Mouse (Mus musculus) intestine, embryonic 14.5 days (tissue): ENCODE measurements around the gene Smco4. TPM values are rescaled to one million over a fixed set of nuclear protein-coding genes. Genes with fewer than 3 reads are reported as not detected.
"Not testable (repeated sequence)": the region's sequence is repeated elsewhere in the genome, so short reads cannot be mapped to it uniquely, and the experiment has no call there.

ENCODE experiments used
- ATAC-seq: fragments of 200-750 bp; cut with Nextera tagmentation; replicated peaks from 2 replicates; pipeline ENCODE4 v1.8.0; 2017; ENCODE audit warnings: low read depth, moderate number of reproducible peaks, moderate TSS enrichment, moderate library complexity; ENCODE audit not compliant: low FRiP score, low TSS enrichment
- DNase-seq: peaks from one replicate; pipeline ENCODE4 v3.0.0-alpha.2; 2018; ENCODE audit warnings: low spot score
- H3K27ac ChIP-seq: fragments of 300-500 bp; sonication (generic); 2 replicates; pipeline ENCODE4 v1.5.1; 2014; ENCODE audit warnings: low read depth, mild to moderate bottlenecking, control low read depth
- H3K27me3 ChIP-seq: fragments of 300-500 bp; sonication (generic); replicated peaks from 2 replicates; pipeline ENCODE4 v1.6.1; 2014; ENCODE audit warnings: low read length, control low read depth; ENCODE audit not compliant: control insufficient read depth, insufficient read depth
- H3K36me3 ChIP-seq: fragments of 300-500 bp; sonication (generic); 2 replicates; pipeline ENCODE4 v1.6.1; 2014; ENCODE audit warnings: low read length, control low read depth; ENCODE audit not compliant: control insufficient read depth, insufficient read depth
- H3K4me1 ChIP-seq: fragments of 300-500 bp; sonication (generic); replicated peaks from 2 replicates; pipeline ENCODE4 v1.6.1; 2014; ENCODE audit warnings: low read length, control low read depth, mixed read lengths; ENCODE audit not compliant: control insufficient read depth, insufficient read depth
- H3K4me2 ChIP-seq: fragments of 300-500 bp; sonication (generic); 2 replicates; pipeline ENCODE4 v1.6.1; 2014; ENCODE audit warnings: low read length
- H3K4me3 ChIP-seq: fragments of 300-500 bp; sonication (generic); 2 replicates; pipeline ENCODE4 v1.5.1; 2014; ENCODE audit warnings: low read depth, low read length, control low read depth, mixed read lengths
- H3K9ac ChIP-seq: fragments of 300-500 bp; sonication (generic); 2 replicates; pipeline ENCODE4 v1.6.1; 2014; ENCODE audit warnings: mild to moderate bottlenecking, low read length
- H3K9me3 ChIP-seq: fragments of 300-500 bp; sonication (generic); 2 replicates; pipeline ENCODE4 v1.6.1; 2016; ENCODE audit warnings: low read length, control low read depth; ENCODE audit not compliant: control insufficient read depth
- WGBS: fragments of 180-500 bp; shearing (Covaris S2); extraction: QIAGEN DNeasy Blood & Tissue Kit; methylation state at CpG from one replicate; pipeline ENCODE4 v1.1.7; 2014; 5-methylcytosine and 5-hydroxymethylcytosine counted together
- polyA plus RNA-seq: library from polyadenylated mRNA; unstranded; fragments of >200 nt; fragmentation: Nextera tagmentation; extraction: Ambion mirVana; gene quantifications from 2 replicates; pipeline ENCODE4 v1.2.1, GENCODE M21; 2014

Smco4 gene
- polyA plus RNA-seq, 1 experiment from 2014 or later = 7.3 TPM

DNA sequence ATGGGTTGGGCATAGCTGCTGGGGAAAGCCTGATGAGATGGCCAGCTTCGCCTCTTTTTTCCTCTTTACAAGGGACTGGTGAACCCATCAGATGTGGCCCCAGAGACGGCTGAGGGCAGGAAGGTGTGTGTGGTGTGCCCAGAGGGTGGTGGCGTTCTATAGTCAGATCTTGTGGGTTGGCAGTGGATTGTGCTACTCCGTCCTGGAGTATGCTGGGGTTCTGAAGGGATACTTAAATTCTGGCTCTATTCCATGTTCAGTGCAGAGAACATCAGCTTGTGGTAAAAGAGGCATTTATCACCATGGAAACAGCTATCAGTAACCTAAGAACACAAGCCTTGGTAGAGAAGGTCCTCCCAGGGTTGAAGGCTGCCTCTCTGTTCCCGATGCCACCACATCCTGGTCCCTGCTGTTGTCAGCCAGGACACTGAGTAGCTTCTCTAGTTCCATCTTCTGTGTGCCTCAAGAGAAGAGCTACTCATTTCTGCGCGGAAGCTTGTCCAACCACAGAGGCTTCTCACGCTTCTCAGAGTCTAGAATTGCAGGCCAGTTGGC lies 45.8 kb downstream of the Smco4 start:
- no peak for ATAC-seq
- 0 out of 2 replicates have a peak, but pooled peaks cover 4% of the 10 kb centered on the region for H3K36me3 ChIP-seq
- H3K27ac ChIP-seq = no peak overlapping the region

DNA sequence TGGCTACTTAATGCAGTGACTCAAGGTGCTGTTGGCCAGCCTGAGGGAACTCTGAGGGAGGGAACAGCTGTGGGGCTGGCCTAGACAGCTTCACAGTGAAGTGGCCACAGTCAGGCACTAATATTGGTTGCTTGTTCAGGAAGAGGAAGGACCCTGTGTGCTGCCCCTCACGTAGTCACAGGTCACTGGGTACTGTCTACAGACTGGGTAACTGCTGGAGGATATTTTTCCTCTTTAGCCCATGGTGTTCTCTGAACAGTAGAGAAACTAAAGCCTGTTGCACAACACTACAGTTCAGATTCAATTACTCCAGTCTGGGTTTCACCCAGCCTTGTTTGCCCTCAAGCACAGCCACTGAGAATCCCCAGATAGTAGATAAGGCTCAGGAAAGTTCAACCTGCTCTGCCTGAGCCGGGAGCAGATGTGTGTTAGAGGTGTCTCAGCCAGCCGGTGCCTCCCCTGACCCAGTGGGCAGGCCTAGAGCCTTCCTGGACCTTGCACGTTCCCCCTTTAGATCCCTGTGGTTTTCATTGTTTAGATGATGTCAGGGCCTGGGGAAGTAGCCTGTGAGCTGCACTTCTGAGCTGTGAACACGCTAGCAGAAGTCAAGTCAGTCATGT lies 48.6 kb downstream of the Smco4 start:
- ATAC-seq (0 out of 2 replicates have a peak, but pooled peaks have one; percentile 34), DNase-seq (no peak)
- Histone ChIP-seq H3K4me1 (no peaks in the 10 kb centered on the region), H3K9ac (no peak overlapping the region), H3K4me3 (no peak overlapping the region), H3K36me3 (0 out of 2 replicates have a peak, but pooled peaks cover 4% of the 10 kb centered on the region), H3K27me3 (no peaks in the 10 kb centered on the region), H3K4me2 (no peak overlapping the region), H3K27ac (0 out of 2 replicates have a peak overlapping the region, but pooled peaks have one; percentile 7), H3K9me3 (no peaks in the 10 kb centered on the region)
- WGBS = 42% methylated on average over 5 of the region's 5 CpGs

More for the DNA sequence above, 45.8 kb downstream of the Smco4 start:
- Histone ChIP-seq H3K4me2 (no peak overlapping the region), H3K27me3 (no peaks in the 10 kb centered on the region), H3K4me1 (peaks cover 10% of the 10 kb centered on the region; the same call in 1 of the 2 replicates), H3K9me3 (no peaks in the 10 kb centered on the region), H3K4me3 (no peak overlapping the region), H3K9ac (no peak overlapping the region)
- WGBS = 88% methylated on average over 8 of the region's 8 CpGs
- DNase-seq = no peak

DNA sequence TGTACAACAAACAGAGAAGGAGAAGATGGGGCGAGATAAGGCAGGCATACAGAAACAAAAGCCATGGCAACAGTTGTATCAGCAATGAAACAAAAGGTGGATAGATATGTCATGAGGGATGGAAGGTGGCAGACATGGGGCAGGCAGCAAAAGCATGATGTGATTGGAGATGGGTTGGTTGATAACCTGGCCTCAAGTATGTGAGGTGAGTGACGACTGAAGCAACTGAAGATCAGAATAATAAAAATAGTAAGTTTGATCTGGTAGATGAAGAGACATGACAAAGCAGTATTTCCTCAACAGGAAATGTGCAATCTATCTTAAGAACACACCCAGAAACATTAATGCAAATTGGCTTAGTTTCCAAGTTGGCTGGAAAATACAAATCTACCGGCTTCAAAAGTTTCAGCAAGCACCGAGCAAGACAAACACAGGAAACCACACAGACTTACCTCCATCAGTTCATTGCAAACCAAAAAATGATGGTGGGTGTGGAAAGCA lies 57.3 kb downstream of the Smco4 start:
- no peak for DNase-seq
- Histone ChIP-seq H3K27ac (no peak overlapping the region), H3K9ac (no peak overlapping the region), H3K4me2 (no peak overlapping the region), H3K36me3 (no peaks in the 10 kb centered on the region), H3K4me1 (no peaks in the 10 kb centered on the region; the same call in 1 of the 2 replicates), H3K4me3 (no peak overlapping the region), H3K27me3 (no peaks in the 10 kb centered on the region), H3K9me3 (no peaks in the 10 kb centered on the region)
- WGBS = 83% methylated on average over 4 of the region's 4 CpGs
- no peak for ATAC-seq

DNA sequence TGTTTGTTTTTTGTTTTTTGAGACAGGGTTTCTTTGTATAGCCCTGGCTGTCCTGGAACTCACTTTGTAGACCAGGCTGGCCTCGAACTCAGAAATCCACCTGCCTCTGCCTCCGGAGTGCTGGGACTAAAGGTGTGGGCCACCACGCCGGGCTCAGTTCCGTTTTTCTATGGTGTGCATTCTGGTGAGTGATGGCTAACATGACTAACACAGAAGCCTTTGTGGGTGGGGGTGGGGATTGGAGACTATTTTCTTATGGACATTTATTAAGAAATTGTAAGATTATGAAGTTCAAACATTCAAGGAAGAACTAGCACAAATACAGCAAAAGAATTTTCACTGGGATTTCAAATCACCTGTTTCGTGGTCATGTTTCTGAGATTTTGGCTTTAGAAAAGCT lies 57.8 kb downstream of the Smco4 start:
- 90% methylated on average over 6 of the region's 6 CpGs for WGBS
- H3K27ac ChIP-seq, H3K9ac ChIP-seq, H3K36me3 ChIP-seq, DNase-seq, H3K9me3 ChIP-seq, H3K4me2 ChIP-seq, H3K4me3 ChIP-seq, H3K27me3 ChIP-seq, H3K4me1 ChIP-seq, ATAC-seq: not testable (repeated sequence)

DNA sequence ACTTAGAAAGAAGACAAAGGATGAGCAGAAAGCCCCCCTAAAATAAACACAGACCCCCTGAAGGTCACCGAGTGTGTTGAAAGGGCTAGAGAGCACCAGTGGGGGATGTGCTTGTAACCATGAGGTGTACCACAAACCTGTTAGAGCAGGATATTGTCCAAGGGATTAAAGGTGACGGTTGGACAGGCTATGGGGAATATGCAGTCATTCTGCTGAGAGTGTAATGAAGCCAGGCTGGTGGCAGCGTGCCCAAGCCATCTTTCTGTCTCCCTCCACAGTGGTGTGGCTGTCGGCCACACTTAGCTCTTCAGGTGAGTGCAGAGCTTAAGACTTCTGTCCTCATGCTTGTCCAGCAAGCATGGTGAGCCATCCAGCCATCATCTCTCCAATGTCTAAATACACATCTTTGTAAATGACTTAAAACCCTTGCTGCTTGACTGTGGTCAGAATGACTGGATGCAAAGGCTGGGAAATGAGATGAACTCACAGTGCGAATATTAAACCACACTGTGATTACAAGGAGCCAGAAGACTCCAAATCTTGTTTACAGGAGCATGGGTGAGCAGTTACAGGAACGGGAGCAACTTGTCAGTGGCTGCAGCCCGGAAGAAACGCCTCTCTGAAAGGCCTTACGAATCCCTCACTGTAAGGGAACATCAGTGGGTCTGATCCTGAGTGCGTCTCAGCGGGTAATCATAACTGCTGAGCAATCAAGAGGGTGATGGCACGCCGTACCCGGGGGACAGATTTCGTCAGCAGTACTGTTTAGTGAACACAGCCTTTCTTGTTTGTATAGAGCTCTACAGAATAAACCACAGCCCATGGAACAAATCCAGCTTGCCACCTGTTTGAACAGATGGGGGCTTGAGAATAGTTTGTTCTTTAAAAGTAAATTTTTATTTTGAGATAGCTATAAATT lies 59.0 kb downstream of the Smco4 start:
- Histone ChIP-seq H3K36me3 (no peaks in the 10 kb centered on the region), H3K9me3 (no peaks in the 10 kb centered on the region), H3K4me2 (no peak overlapping the region), H3K9ac (no peak overlapping the region), H3K27me3 (no peaks in the 10 kb centered on the region), H3K27ac (no peak overlapping the region), H3K4me1 (no peaks in the 10 kb centered on the region; the same call in 1 of the 2 replicates), H3K4me3 (no peak overlapping the region)
- ATAC-seq = no peak
- no peak for DNase-seq
- 50% methylated on average over 15 of the region's 15 CpGs for WGBS

DNA sequence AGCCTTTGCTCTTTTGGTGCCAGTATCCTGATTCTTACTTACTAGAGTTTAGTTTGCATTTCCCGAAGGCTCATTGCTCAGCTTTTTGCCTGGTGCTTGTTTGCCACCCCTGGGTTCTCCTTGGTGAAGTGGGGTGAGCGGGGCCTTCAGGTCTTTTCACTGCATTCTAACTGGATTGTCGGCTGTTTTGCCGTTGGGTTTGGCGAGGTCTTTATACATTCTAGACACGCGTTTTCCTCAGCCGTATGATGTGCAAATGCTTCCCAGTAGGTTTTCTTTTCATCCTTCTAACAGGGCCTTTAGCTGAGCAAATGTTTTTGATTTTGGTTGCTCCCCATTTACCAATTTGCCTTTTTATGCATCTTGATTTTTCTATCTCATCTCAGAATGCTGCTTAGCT lies 60.1 kb downstream of the Smco4 start:
- no peak for DNase-seq
- no peak for ATAC-seq
- Histone ChIP-seq H3K27me3 (no peaks in the 10 kb centered on the region), H3K27ac (no peak overlapping the region), H3K4me3 (no peak overlapping the region), H3K9ac (no peak overlapping the region), H3K9me3 (no peaks in the 10 kb centered on the region), H3K4me2 (no peak overlapping the region), H3K36me3 (no peaks in the 10 kb centered on the region), H3K4me1 (no peaks in the 10 kb centered on the region; the same call in 1 of the 2 replicates)
- 90% methylated on average over 8 of the region's 8 CpGs for WGBS

DNA sequence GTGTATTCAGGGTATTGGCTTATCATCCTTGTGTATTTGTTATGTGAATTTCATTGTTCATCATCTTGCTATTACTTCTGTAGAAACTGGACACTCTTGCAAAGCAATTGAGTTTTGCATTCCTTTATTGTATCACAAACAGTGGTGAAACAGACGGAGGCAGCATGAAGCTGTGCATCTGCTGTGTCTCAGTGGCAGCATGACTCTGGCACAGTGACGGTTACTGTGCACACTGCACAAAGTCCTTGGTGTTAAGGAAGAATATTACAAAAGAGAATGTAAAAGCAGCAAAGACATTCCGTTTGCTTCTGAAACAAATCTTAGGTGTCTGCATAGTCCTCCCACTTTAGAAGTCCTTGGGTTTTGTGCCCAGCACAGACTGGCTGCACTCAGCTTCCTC lies 67.2 kb downstream of the Smco4 start:
- Histone ChIP-seq H3K9ac (no peak overlapping the region), H3K9me3 (no peaks in the 10 kb centered on the region), H3K4me1 (no peaks in the 10 kb centered on the region), H3K27ac (no peak overlapping the region), H3K4me2 (no peak overlapping the region), H3K36me3 (no peaks in the 10 kb centered on the region), H3K4me3 (no peak overlapping the region), H3K27me3 (no peaks in the 10 kb centered on the region)
- ATAC-seq (no peak), DNase-seq (no peak)
- 62% methylated on average over 3 of the region's 3 CpGs for WGBS

DNA sequence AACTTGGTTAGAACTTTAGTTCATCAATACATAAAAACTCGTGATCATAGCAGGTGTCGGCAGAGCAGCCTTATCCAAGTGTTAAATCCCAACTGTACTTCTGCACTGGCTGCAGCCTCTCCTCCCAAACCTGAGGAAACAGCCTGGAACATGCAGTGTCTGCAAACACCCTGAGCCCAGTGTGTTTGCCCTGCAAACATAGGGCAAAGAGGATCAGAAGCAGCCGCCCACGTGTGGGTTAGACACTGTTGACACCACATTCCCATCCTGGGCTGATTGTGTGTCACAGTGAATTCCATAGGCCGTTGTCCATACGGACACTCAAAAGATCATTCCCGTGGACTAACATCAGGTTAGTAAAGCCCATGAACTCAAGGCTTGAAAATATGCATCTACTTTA lies 69.1 kb downstream of the Smco4 start:
- no peaks in the 10 kb centered on the region for H3K36me3 ChIP-seq
- no peak for DNase-seq
- no peak overlapping the region for H3K4me3 ChIP-seq
- no peaks in the 10 kb centered on the region for H3K9me3 ChIP-seq
- no peaks in the 10 kb centered on the region for H3K4me1 ChIP-seq
- ATAC-seq = no peak
- no peak overlapping the region for H3K9ac ChIP-seq
- WGBS = 73% methylated on average over 7 of the region's 7 CpGs
- H3K27ac ChIP-seq = no peak overlapping the region
- no peak overlapping the region for H3K4me2 ChIP-seq
- H3K27me3 ChIP-seq = no peaks in the 10 kb centered on the region
